Mouse (Mus musculus): ENCODE measurements around the gene Fank1. TPM values are rescaled to one million over a fixed set of nuclear protein-coding genes. Genes with fewer than 3 reads are reported as not detected.

Fank1 gene
- total and polyA plus RNA-seq, 3 experiments: 0.16 to 0.17 TPM; not detected in 1

- no peaks in the 10 kb centered on the region for H3K4me1 ChIP-seq (ENCODE audit: control insufficient read depth in 1 of 2, insufficient read depth in 2 of 2)
- H3K27ac ChIP-seq (ENCODE audit: insufficient read depth, low read depth): no peak overlapping the region
- no peak for DNase-seq (ENCODE audit: extremely low read depth)
- in situ Hi-C loops (cut with MboI; ENCODE audit: low pct_ligation_motif_present, low pct_unique_long_range_greater_than_20kb, low sequenced_read_pairs) (no loop called here), dilution Hi-C loops (cut with MboI; ENCODE audit: extremely low pct_ligation_motif_present, extremely low pct_unique_long_range_greater_than_20kb, low sequenced_read_pairs) (no loop called here)
- H3K36me3 ChIP-seq (replicated peaks in 1 of 2; ENCODE audit: control insufficient read depth in 1 of 2, insufficient read depth in 1 of 2, low read length in 1 of 2): no peaks in the 10 kb centered on the region
- H3K27me3 ChIP-seq (replicated peaks): peaks cover 17% of the 10 kb centered on the region
- TF ChIP-seq TBP (conservative IDR thresholded peaks at IDR 0.05; ENCODE audit: low read depth, low read length) (no peak), MXI1 (IDR thresholded peaks at IDR 0.05; ENCODE audit: low read depth, low read length) (no peak), ELF1 (IDR thresholded peaks at IDR 0.05; ENCODE audit: low read depth, low read length) (no peak), IRF4 (IDR thresholded peaks at IDR 0.05; ENCODE audit: low read depth, low read length) (no peak), POLR2A (IDR thresholded peaks at IDR 0.05; ENCODE audit: low read depth, low read length) (no peak), USF1 (IDR thresholded peaks at IDR 0.05; ENCODE audit: low read depth, low read length) (no peak), USF2 (conservative IDR thresholded peaks at IDR 0.05; ENCODE audit: low read depth, low read length) (no peak), ZMIZ1 (IDR thresholded peaks at IDR 0.05; ENCODE audit: low read depth, low read length) (no peak), CHD2 (IDR thresholded peaks at IDR 0.05; ENCODE audit: low read length) (no peak), ZC3H11A (IDR thresholded peaks at IDR 0.05; ENCODE audit: low read depth, low read length) (no peak), MYC (IDR thresholded peaks at IDR 0.05; ENCODE audit: low read depth, low read length) (no peak), JUND (conservative IDR thresholded peaks at IDR 0.05; ENCODE audit: low read depth, low read length) (no peak), E2F4 (IDR thresholded peaks at IDR 0.05; ENCODE audit: insufficient replicate concordance, low read depth, low read length) (no peak), ZKSCAN1 (IDR thresholded peaks at IDR 0.05; ENCODE audit: borderline replicate concordance, low read depth, low read length) (no peak), CTCF (conservative IDR thresholded peaks at IDR 0.05 in 1 of 2, IDR thresholded peaks at IDR 0.05 in 1 of 2; ENCODE audit: low read depth in 2 of 2, low read length in 2 of 2) (no peak), JUN (IDR thresholded peaks at IDR 0.05; ENCODE audit: insufficient read depth, low read depth, low read length) (no peak), TCF12 (IDR thresholded peaks at IDR 0.05; ENCODE audit: low read depth, low read length) (no peak), MAX (IDR thresholded peaks at IDR 0.05; ENCODE audit: low read length) (no peak), GABPA (IDR thresholded peaks at IDR 0.05; ENCODE audit: insufficient replicate concordance, low read depth, low read length) (no peak), MEF2A (IDR thresholded peaks at IDR 0.05; ENCODE audit: borderline replicate concordance, low read depth, low read length) (no peak)
- no peak overlapping the region for H3K4me3 ChIP-seq (replicated peaks in 1 of 3; ENCODE audit: low read depth in 2 of 3, low read length in 2 of 3, poor library complexity in 1 of 3)
- no peak overlapping the region for H3K4me2 ChIP-seq (ENCODE audit: insufficient read depth, low read depth, poor library complexity, severe bottlenecking)
- H3K79me2 ChIP-seq (replicated peaks; ENCODE audit: control insufficient read depth, extremely low read depth, insufficient read depth, poor library complexity, severe bottlenecking): no peaks in the 10 kb centered on the region
- peaks cover 20% of the 10 kb centered on the region for H3K9me3 ChIP-seq (replicated peaks; ENCODE audit: low read length)
- H3K9ac ChIP-seq (ENCODE audit: insufficient read depth, low read depth): no peak overlapping the region
Observed at GRCm38 (mm10) chr7:133891298-133891697, 114.6 kb downstream of the Fank1 start.

GRCm38 (mm10) chr7:133891796-133892195 lies 115.1 kb downstream of the Fank1 start:
- no peak overlapping the region for H3K9ac ChIP-seq (ENCODE audit: insufficient read depth, low read depth)
- dilution Hi-C loops (cut with MboI; ENCODE audit: extremely low pct_ligation_motif_present, extremely low pct_unique_long_range_greater_than_20kb, low sequenced_read_pairs): no loop called here
- H3K27ac ChIP-seq (ENCODE audit: insufficient read depth, low read depth): no peak overlapping the region
- no peak for TF ChIP-seq MXI1 (IDR thresholded peaks at IDR 0.05; ENCODE audit: low read depth, low read length)
- H3K27me3 ChIP-seq (replicated peaks): peaks cover 17% of the 10 kb centered on the region
- H3K9me3 ChIP-seq (replicated peaks; ENCODE audit: low read length): peaks cover 20% of the 10 kb centered on the region
- no peaks in the 10 kb centered on the region for H3K79me2 ChIP-seq (replicated peaks; ENCODE audit: control insufficient read depth, extremely low read depth, insufficient read depth, poor library complexity, severe bottlenecking)
- H3K36me3 ChIP-seq (replicated peaks in 1 of 2; ENCODE audit: control insufficient read depth in 1 of 2, insufficient read depth in 1 of 2, low read length in 1 of 2): no peaks in the 10 kb centered on the region
- H3K4me3 ChIP-seq (replicated peaks in 1 of 3; ENCODE audit: low read depth in 2 of 3, low read length in 2 of 3, poor library complexity in 1 of 3): no peak overlapping the region
- in situ Hi-C loops (cut with MboI; ENCODE audit: low pct_ligation_motif_present, low pct_unique_long_range_greater_than_20kb, low sequenced_read_pairs): no loop called here
- DNase-seq (ENCODE audit: extremely low read depth): no peak
- no peak overlapping the region for H3K4me2 ChIP-seq (ENCODE audit: insufficient read depth, low read depth, poor library complexity, severe bottlenecking)
- H3K4me1 ChIP-seq (ENCODE audit: control insufficient read depth in 1 of 2, insufficient read depth in 2 of 2): no peaks in the 10 kb centered on the region

Measured in CH12.LX (cell line).